Mouse (Mus musculus) forelimb bud, embryonic 11.5 days (tissue): Measurements from ENCODE around the gene Arhgap23.

Experiments
- DNase-seq: peaks from one replicate; pipeline ENCODE4 v3.0.0-alpha.2; 2012; ENCODE audit warnings: low read depth, low spot score

Arhgap23 gene

GRCm38 (mm10) chr11:97434704-97435454 is 19.5 kb downstream of the Arhgap23 start:
- peak; percentile 74 for DNase-seq

DNA sequence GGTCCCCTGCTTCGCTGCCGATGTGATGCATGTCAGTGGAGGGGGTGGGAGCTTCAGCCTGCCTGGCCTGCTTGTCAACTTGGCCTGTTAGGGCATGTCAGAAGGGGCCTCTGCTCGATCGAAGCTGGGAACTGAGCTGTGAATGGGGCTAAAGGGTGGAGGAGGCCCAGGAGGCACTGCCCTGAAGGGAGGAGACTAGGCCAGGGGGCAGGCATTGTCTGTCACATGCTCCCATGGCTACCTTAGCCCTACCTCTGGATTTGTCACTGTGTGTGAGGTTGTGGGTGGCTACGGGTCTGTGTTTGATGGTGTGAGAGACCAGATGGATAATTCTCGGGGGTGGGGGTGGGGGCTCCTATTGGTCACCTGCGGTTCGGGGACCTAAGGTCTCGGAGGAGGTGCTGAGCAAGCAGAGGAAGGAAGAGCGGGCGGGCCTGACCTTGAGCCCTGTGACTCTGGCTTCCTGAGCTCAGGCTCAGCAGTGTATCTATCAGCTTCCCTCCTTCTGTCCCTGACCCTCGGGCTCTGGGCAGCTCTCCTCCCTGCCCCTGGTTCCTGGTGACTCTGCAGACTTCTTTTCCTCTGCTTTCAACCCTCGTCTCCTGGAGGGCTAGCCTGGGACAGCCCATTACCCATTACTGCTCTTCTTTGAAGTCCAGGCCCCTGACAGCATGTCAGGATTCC is 20.6 kb downstream of the Arhgap23 start:
- DNase-seq: no peak

GRCm38 (mm10) chr11:97437745-97438144 is 22.4 kb downstream of the Arhgap23 start:
- DNase-seq: peak; percentile 76

DNA sequence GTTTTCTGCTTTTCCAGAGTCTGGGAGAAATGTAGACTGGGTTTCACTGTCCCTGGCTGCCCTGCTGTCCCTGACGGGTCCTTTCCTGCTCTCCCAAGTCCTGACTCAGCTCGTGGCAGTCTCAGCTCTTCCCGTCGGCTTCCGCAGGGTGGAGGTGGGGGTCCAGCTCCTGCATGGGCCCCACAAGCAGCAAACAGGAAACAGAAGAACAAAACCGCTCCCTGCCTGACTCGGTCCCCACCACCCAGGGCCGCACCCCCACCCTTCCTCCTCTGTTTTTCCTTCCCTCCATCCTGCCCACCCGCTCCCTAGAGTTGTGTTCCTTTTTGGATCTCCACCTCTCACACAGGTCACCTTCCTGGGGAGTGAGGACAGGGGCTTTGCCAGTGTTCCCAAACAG is 23.5 kb downstream of the Arhgap23 start:
- DNase-seq: no peak

DNA sequence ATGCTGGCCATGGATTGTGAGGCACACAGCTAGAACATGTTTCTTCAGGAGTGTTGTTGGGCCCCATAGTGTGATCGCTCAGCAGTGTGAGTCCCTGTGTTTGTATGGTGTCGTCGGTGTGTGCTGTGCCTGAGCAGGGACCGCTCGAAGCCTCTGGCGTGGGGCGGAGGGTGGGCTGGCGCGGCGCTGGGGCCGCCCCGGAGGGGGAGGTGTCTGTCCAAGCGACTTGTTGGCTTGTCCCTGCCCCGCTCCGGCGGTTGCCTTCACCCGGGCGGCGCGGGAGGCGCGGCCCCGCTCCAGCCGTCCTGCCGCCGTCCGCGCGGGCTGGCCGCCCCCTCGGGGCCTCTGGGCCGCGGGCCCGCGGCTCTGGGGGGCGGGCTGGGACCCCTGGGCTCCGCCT is 24.6 kb downstream of the Arhgap23 start:
- DNase-seq: no peak

DNA sequence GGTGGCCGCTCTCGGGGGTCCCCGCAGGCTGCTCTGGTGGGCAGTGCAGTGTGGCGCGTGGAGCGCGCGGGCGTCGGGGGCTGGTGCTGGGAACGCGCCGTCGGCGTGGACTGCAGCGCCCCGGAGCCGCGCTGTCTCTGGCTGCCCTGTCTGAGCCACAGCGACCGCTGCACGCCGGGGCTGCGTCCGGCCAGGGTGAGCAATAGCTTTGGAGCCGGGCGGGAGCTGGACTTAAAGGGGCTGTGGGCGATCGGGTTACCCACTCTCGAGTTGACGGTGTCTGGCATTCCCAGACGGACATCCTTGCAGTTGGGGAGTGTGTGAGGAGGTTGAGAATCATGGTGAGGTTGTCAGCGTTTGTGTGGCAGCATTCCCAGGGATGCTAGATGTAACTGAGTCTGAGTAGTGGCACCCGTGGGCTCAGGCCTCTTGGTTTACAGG is 25.1 kb downstream of the Arhgap23 start:
- no peak for DNase-seq

DNA sequence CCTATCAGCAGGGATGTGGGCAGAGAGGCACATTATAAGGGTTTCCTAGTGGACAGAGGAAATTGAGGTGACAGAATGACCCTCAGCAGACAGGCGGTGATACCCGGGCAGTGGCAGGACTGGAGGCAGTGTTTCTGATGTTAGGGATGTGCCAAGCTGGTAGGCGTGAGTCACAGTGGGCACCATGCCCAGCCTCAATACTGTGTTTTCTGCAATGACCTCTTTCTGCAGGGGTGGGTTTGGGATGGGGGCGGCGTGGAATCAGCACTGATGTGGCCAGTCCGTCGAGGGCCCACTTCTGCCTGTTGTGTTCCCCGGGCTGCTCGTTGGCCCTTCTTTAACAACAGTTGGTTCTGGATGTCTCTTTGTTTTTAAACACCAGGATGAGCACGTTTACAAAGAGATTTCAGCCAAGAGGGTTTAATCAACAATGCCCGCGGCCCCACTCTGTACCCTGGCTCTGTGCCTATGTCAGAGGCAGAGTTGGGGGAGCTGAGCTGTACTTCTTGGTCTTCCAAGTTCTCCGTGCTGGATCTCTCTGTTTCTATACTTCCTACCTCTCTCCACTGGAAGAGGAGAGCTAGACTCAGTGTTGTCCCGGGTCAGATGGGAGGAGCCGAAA is 25.8 kb downstream of the Arhgap23 start:
- DNase-seq: no peak

DNA sequence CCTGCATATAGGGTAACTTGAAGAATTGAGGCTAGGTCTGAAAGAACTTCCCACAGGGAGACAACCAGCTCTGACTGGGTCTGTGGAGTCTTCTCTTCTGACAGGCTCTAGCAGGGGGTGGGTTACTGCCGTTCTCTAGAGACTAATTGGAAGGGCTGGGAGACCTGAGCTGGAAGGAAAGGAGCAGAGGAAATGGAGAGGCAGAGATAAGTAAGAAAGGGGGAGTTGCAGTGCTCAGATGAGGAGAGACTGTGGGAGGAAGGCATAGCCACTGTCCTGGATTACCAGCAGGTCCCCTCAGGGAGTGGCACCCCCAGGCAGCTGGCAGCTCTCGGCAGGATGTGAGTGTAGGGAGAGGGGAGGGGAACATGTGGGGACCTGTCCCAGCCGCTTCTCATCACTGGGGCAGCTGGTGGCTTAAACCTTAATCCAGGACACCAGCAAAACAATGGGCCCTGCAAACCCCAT is 26.4 kb downstream of the Arhgap23 start:
- DNase-seq: no peak

GRCm38 (mm10) chr11:97442891-97443675 is 27.8 kb downstream of the Arhgap23 start:
- no peak for DNase-seq

DNA sequence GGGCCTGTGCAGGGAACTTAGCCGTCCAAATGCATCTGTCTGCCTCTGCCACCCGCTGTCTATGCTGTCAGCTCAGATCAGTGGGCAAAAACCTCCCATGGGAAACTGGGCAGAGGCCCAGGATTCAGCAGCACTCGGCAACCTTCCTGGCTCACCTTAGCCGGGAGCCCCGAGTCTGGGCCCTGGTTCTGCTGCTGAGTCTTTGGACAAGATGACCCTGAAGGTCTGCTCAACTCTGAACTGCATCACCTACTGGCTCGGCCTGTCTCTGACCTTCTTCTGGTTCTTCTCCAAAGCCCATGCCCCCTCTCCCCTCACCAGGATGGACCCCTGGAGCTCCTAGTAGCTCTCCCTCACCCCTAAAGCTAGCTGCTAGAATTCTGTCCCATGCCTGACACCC is 30.3 kb downstream of the Arhgap23 start:
- DNase-seq: no peak

- no peak for DNase-seq
These were observed 30.7 kb downstream of the Arhgap23 start for GRCm38 (mm10) chr11:97445999-97446511.

DNA sequence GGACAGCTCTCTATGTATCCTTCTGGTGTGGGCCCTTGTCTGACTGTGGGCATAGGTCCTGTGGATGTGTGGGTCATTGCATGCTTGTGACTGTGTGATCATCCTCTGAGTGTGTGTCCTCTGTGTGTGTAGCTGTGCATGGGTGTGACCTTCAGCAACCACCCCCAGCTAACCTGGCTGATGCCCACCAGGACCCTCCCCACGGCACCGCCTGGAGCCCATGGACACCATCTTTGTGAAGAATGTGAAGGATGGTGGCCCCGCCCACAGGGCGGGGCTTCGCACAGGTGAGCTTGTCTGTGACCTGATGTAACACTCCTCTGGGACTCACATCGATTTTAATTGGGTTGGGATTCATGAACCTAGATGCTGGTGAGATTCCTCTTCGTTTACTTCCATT is 32.6 kb downstream of the Arhgap23 start:
- DNase-seq: no peak

- DNase-seq: no peak
These were observed 33.5 kb downstream of the Arhgap23 start for GRCm38 (mm10) chr11:97448611-97449394.

DNA sequence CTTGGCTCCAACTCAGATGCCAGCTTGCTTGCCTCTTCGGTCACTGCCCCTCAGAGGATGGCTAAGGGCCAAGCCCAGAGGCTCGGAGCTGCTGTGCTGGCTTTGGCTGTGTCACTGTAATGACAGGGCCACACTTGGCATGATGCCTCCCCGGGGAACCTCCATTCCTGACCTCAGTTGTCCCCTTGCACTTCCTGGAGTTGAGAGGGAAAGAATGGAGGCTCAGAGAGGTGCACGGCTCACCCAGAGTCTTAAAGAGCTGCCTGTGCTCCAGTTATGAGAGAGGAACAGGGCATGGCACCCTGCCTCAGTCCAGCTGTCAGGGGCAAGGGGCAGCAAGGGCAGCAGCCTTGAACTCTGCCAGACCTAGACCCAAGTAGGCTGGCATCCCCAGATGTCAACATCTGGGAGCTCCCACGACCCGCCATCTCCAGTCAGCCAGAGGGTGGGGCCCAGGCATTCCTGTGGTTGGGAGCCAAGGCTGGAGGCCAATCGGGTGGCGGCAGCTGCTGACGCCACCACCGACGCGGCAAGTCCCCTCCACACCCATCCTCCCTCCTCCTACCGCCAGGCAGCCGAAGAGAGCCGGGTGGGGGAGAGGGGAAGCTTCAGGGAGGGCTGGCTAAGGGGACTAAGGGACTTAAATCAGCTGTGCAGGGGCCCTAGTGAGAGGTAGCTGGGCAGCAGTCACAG is 34.4 kb downstream of the Arhgap23 start:
- peak; percentile 77 for DNase-seq

DNA sequence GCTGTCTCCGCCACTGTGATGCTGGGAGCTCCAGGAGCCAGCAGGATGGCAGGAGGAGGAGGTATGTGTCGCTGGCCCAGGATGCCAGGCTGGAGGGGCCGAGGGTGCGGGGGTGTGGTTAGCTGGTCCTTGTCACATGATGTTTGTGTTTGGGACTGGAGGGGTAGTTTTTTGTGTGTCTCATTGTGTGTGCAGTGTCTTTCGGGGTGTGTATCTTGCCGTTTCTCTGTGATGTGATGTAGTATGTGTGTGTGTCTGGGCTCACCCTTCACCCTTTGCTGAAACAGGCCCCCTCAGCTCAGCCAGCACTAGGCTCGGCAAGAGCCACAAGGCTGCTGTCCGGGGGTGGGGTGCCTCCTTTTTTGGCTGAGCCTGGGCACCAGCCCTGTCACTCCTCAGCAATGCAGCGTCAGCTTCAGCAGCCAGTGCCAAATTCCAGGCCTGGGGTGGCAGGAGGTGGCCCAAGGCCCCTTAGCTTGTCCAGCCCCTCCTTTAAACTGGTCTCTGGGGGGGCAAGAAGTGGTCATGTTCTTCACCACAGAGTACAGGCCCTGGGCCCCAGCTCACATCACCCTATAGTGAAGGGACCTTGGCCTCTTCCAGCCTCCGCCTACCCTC is 35.1 kb downstream of the Arhgap23 start:
- no peak for DNase-seq

DNA sequence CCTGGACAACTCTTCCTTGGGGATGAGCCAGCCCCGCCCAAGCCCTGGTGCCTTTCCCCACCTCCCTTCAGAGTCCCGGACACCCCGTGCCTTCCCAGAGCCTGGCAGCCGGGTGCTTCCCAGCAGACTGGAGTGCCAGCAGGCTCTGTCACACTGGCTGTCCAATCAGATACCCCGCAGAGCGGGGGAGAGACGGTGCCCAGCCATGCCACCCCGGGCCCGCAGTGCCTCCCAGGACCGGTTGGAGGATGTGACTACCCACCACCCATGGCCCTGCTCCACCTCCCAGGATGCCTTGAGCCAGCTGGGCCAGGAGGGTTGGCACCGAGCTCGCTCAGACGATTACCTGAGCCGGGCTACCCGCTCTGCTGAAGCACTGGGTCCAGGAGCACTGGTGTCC is 36.3 kb downstream of the Arhgap23 start:
- no peak for DNase-seq

- no peak for DNase-seq
These were observed 41.8 kb downstream of the Arhgap23 start for GRCm38 (mm10) chr11:97457120-97457519.

DNA sequence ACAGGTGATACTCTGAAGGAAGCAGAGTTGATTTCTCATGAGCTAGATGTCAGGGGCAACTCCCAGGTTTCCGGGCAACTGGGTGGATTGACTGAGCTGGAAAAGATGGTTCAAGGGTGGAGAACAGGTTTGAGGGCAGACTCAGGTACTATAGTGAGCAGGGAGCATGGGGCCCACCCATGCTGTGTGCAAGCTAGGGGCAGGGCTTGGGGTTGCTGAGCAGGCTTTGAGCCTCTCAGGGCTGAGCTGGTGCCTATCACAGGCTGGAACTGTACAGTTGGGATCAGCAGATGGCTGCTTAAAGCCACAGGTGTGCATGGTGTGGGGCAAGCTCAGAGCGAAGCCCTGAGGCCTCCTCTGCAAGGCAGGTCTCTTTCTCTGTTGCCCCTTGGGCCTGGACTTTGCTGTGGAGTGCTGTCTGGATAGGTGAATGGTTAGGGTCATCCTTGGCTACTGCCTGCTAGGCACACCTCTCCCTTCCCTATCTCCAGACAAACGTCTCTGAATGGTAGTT is 46.0 kb downstream of the Arhgap23 start:
- no peak for DNase-seq

DNA sequence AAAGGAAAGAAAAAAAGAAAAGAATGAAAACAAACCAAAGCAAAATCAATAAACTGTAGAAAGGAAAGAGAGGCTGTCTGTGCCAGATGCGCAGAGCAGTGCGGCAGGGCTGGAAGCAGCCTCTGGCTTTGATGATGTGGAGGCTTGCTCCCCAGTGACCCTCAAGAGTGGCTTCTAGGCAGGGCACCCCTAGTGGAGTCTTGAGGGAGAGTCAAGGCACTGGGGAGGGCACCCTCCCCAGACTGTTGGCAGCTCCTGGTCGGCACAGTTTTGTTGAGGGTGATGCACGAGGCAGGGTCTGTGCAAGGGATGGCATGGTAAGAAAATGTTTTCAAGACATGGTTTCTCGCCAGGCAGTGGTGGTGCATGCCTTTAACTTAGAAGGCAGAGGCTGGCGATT is 47.2 kb downstream of the Arhgap23 start:
- no peak for DNase-seq

DNA sequence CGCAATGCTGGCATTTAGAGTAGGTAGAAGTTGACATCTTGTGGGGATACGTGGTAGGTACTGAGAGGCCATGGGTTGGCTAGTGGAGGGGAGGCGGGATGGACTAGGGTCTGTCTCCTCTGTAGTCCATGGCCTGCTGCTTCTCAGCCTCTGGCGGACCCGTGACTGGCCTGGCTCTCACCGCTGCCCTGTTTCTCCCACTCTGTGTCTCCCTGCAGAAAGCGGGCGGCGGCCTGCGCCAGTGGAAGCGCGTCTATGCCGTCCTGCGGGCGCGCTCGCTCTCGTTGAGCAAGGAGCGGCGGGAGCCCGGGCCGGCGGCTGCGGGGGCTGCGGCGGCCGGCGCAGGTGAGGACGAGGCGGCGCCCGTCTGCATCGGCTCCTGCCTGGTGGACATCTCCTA is 47.8 kb downstream of the Arhgap23 start:
- no peak for DNase-seq
